Mouse (Mus musculus) right cerebral cortex, postnatal 25 days (tissue): ENCODE data around the gene Rnf38.

ENCODE experiments used
- DNase-seq: peaks from one replicate; pipeline ENCODE4 v3.0.0; 2022

Gene Rnf38

GRCm38 (mm10) chr4:44233713-44234003, at the start of gene Rnf38:
Rnf38 (minus strand) TSS chr4:44233789.
- DNase-seq, result no peak

GRCm38 (mm10) chr4:44281597-44282265, 48.1 kb upstream of the Rnf38 start:
- no peak for DNase-seq

- DNase-seq, result no peak
Observed at GRCm38 (mm10) chr4:44271134-44271533, 37.5 kb upstream of the Rnf38 start.

GRCm38 (mm10) chr4:44269376-44269817, 35.8 kb upstream of the Rnf38 start:
- DNase-seq, result peak; percentile 31

GRCm38 (mm10) chr4:44267437-44267836, 33.8 kb upstream of the Rnf38 start:
- no peak for DNase-seq

- DNase-seq, result no peak
Observed at GRCm38 (mm10) chr4:44265500-44265899, 31.9 kb upstream of the Rnf38 start.

GRCm38 (mm10) chr4:44260244-44260643, 26.7 kb upstream of the Rnf38 start:
- no peak for DNase-seq

GRCm38 (mm10) chr4:44259126-44259525, 25.5 kb upstream of the Rnf38 start:
- no peak for DNase-seq

- no peak for DNase-seq
Observed at GRCm38 (mm10) chr4:44254579-44254978, 21.0 kb upstream of the Rnf38 start.

GRCm38 (mm10) chr4:44253191-44253590, 19.6 kb upstream of the Rnf38 start:
- DNase-seq, result no peak

GRCm38 (mm10) chr4:44251966-44252916, 18.7 kb upstream of the Rnf38 start:
- no peak for DNase-seq

- peak; percentile 21 for DNase-seq
Observed at GRCm38 (mm10) chr4:44251521-44251920, 17.9 kb upstream of the Rnf38 start.

- DNase-seq, result no peak
Observed at GRCm38 (mm10) chr4:44249705-44250104, 16.1 kb upstream of the Rnf38 start.

GRCm38 (mm10) chr4:44247051-44247939, 13.7 kb upstream of the Rnf38 start:
- no peak for DNase-seq

GRCm38 (mm10) chr4:44246285-44246684, 12.7 kb upstream of the Rnf38 start:
- no peak for DNase-seq

GRCm38 (mm10) chr4:44241638-44242037, 8.0 kb upstream of the Rnf38 start:
- DNase-seq, result no peak

GRCm38 (mm10) chr4:44235946-44236345, 2.4 kb upstream of the Rnf38 start:
- DNase-seq, result no peak

GRCm38 (mm10) chr4:44234004-44234866, 646 bp upstream of the Rnf38 start:
- DNase-seq, result peak; percentile 92

GRCm38 (mm10) chr4:44232771-44233712, 547 bp downstream of the Rnf38 start:
- peak; percentile 40 for DNase-seq

GRCm38 (mm10) chr4:44225128-44225527, 8.5 kb downstream of the Rnf38 start:
- DNase-seq, result no peak

GRCm38 (mm10) chr4:44224141-44224540, 9.4 kb downstream of the Rnf38 start:
- no peak for DNase-seq
